18 mouse cellular contexts compared by ENCODE assay signal in genomic region chr13:90995034-90995629, GRCm38 (mm10).
"Had no signal": no experiment of that assay in that cellular context is flagged by ENCODE, and none has a peak within 500 bp of the region (broad histone marks: within the 10 kb centered on the region; RNA-seq: fewer than 3 reads in every experiment).

No protein-coding gene starts in this region.

- H3K9me3 ChIP-seq: liver, embryonic 12.5 days; midbrain, embryonic 10.5 days; midbrain, embryonic 12.5 days; neural tube, embryonic 13.5 days; stomach, embryonic 15.5 days had no signal

- H3K9ac ChIP-seq: liver, embryonic 12.5 days; liver, embryonic 14.5 days; lung, embryonic 14.5 days; midbrain, embryonic 12.5 days; neural tube, embryonic 13.5 days; neural tube, embryonic 15.5 days; stomach, embryonic 15.5 days had no signal

- H3K27ac ChIP-seq: liver, embryonic 12.5 days; liver, embryonic 14.5 days; midbrain, embryonic 10.5 days; midbrain, embryonic 12.5 days; neural tube, embryonic 13.5 days; neural tube, embryonic 15.5 days; stomach, embryonic 15.5 days; stomach, postnatal 0 days had no signal

- H3K4me1 ChIP-seq: liver, embryonic 12.5 days; midbrain, embryonic 10.5 days; midbrain, embryonic 12.5 days; neural tube, embryonic 13.5 days; neural tube, embryonic 15.5 days; stomach, embryonic 15.5 days had no signal

- H3K27me3 ChIP-seq: liver, embryonic 12.5 days; midbrain, embryonic 12.5 days; neural tube, embryonic 13.5 days; neural tube, embryonic 15.5 days; stomach, embryonic 15.5 days had no signal

- H3K36me3 ChIP-seq: liver, embryonic 12.5 days; midbrain, embryonic 10.5 days; midbrain, embryonic 12.5 days; neural tube, embryonic 13.5 days; neural tube, embryonic 15.5 days; stomach, embryonic 15.5 days had no signal

- H3K4me3 ChIP-seq: liver, embryonic 12.5 days; midbrain, embryonic 10.5 days; midbrain, embryonic 12.5 days; myocyte; neural tube, embryonic 13.5 days; neural tube, embryonic 15.5 days; stomach, embryonic 15.5 days had no signal

- ATAC-seq: liver, embryonic 12.5 days; midbrain, embryonic 16.5 days had no signal

- DNase-seq: lung, adult 18-20 months; lung, embryonic 14.5 days; lung, postnatal 10 days; lung, postnatal 4 days; midbrain, embryonic 14.5 days; thymus, adult 2 months; thymus, postnatal 25 days; thymus, postnatal 4 days had no signal
